Mouse (Mus musculus) liver, embryonic 16.5 days (tissue): ENCODE measurements around the gene Gm43302. TPM values are rescaled to one million over a fixed set of nuclear protein-coding genes. Genes with fewer than 3 reads are reported as not detected.
"Not testable (repeated sequence)": the region's sequence is repeated elsewhere in the genome, so short reads cannot be mapped to it uniquely, and the experiment has no call there.

Experiments used
- ATAC-seq: fragments of 200-750 bp; cut with Nextera tagmentation; 2 replicates; pipeline ENCODE4 v1.8.0; 2017; ENCODE audit warnings: low read depth, mild to moderate bottlenecking, moderate number of reproducible peaks, moderate library complexity
- H3K27ac ChIP-seq: fragments of 300-500 bp; sonication (generic); 2 replicates; pipeline ENCODE4 v1.5.1; 2014; ENCODE audit warnings: mild to moderate bottlenecking, low read length
- H3K27me3 ChIP-seq: fragments of 300-500 bp; sonication (generic); 2 replicates; pipeline ENCODE4 v1.6.1; 2014; ENCODE audit warnings: low read depth, low read length, mixed read lengths; ENCODE audit not compliant: control insufficient read depth, insufficient read depth
- H3K36me3 ChIP-seq: fragments of 300-500 bp; sonication (generic); 2 replicates; pipeline ENCODE4 v1.6.1; 2014; ENCODE audit warnings: mild to moderate bottlenecking; ENCODE audit not compliant: control insufficient read depth, insufficient read depth
- H3K4me1 ChIP-seq: fragments of 300-500 bp; sonication (generic); 2 replicates; pipeline ENCODE4 v1.6.1; 2014; ENCODE audit warnings: low read depth, low read length, mixed read lengths; ENCODE audit not compliant: control insufficient read depth
- H3K4me2 ChIP-seq: fragments of 300-500 bp; sonication (generic); 2 replicates; pipeline ENCODE4 v1.6.1; 2014; ENCODE audit warnings: low read depth, low read length, mixed read lengths
- H3K4me3 ChIP-seq: fragments of 300-500 bp; sonication (generic); 2 replicates; pipeline ENCODE4 v1.5.1; 2014; ENCODE audit warnings: low read depth, mild to moderate bottlenecking, low read length
- H3K9ac ChIP-seq: fragments of 300-500 bp; sonication (generic); 2 replicates; pipeline ENCODE4 v1.6.1; 2014; ENCODE audit warnings: low read depth, low read length
- H3K9me3 ChIP-seq: fragments of 300-500 bp; sonication (generic); replicated peaks from 2 replicates; pipeline ENCODE4 v1.6.1; 2016; ENCODE audit warnings: low read length; ENCODE audit not compliant: control insufficient read depth
- WGBS: fragments of 180-500 bp; shearing (Covaris S2); extraction: QIAGEN DNeasy Blood & Tissue Kit; methylation state at CpG from one replicate; pipeline ENCODE4 v1.1.7; 2014; ENCODE audit not compliant: insufficient replicate concordance; 5-methylcytosine and 5-hydroxymethylcytosine counted together
- polyA plus RNA-seq: library from polyadenylated mRNA; unstranded; fragments of >200 nt; fragmentation: Nextera tagmentation; extraction: Ambion mirVana; gene quantifications from 2 replicates; pipeline ENCODE4 v1.2.1, GENCODE M21; 2015

Gm43302 gene
- polyA plus RNA-seq, 1 experiment from 2014 or later = 0.14 TPM

DNA sequence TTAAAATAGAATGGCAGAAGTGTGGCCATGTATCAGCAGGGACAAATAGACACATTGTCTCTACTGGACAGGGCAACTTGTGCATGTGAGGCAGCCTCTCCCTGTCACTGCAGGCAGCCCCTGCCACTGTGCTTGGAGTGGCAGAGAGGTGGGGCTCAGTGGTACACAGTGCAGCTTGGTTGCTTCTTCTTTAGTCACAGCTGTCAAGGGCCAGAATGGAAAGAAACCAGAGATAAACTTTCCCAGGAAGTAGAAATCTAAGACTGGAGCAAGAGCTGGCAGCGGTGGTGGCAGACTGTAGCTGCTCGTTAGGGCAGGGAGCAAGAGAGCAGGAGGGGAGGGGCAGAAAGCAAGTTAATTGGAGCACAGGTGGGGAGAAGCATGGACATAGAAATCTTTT lies 8.0 kb upstream of the Gm43302 start:
- H3K9ac ChIP-seq = no peak overlapping the region
- ATAC-seq = no peak
- H3K27ac ChIP-seq = no peak overlapping the region
- H3K9me3 ChIP-seq = no peaks in the 10 kb centered on the region
- WGBS = 38% methylated on average over 2 of the region's 2 CpGs
- H3K27me3 ChIP-seq = no peaks in the 10 kb centered on the region
- no peak overlapping the region for H3K4me3 ChIP-seq
- no peak overlapping the region for H3K4me2 ChIP-seq
- no peaks in the 10 kb centered on the region for H3K4me1 ChIP-seq
- H3K36me3 ChIP-seq = no peaks in the 10 kb centered on the region

DNA sequence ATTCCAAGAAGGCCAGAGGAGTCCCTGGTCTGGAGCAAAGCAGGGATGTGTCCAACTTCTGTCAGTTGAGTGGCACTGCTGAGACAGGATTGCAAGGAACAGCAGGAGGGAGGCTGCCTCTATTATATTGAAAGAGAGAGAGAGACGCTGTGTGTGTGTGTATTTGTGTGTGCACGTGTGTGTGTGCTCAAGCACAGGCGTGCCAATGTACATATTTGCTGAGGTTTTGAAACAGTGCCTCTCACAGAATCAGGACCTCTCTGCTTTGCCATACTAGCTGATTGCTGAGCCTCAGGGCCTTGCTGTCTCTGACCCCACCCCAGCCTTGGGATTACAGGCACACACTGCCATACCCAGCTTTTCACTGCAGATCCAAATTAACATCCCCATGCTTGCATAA lies 2.3 kb upstream of the Gm43302 start:
- H3K9ac ChIP-seq = no peak overlapping the region
- H3K27ac ChIP-seq = no peak overlapping the region
- H3K9me3 ChIP-seq = no peaks in the 10 kb centered on the region
- H3K36me3 ChIP-seq = no peaks in the 10 kb centered on the region
- H3K27me3 ChIP-seq = no peaks in the 10 kb centered on the region
- WGBS = 55% methylated on average over 3 of the region's 3 CpGs
- H3K4me1 ChIP-seq = no peaks in the 10 kb centered on the region
- no peak overlapping the region for H3K4me3 ChIP-seq
- peak; percentile 75 for ATAC-seq
- no peak overlapping the region for H3K4me2 ChIP-seq

DNA sequence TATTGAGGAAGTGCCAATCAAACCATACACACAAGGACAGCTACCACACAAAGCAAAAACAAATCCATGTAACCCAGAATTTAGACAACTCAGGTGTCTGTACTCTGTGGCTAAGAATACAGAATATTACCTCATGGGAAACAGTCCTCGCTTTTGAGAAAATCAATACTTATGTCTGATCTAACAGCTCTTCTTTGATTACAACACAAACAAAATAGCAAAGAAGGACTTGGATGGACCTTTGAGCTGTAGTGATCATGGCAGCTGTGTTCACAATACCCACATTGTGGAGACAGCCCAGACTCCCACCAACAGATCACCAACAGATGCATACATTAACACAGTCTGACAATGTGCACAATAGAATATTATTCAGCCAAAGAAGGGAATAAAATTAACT lies 1.0 kb downstream of the Gm43302 start:
- peak; percentile 32; the same call in 1 of the 2 replicates for ATAC-seq
- Histone ChIP-seq H3K27me3 (no peaks in the 10 kb centered on the region), H3K4me1 (no peaks in the 10 kb centered on the region), H3K27ac (no peak overlapping the region), H3K9me3 (no peaks in the 10 kb centered on the region), H3K9ac (no peak overlapping the region), H3K36me3 (no peaks in the 10 kb centered on the region), H3K4me3 (no peak overlapping the region), H3K4me2 (no peak overlapping the region)
- WGBS = 55% methylated on average over 1 of the region's 1 CpGs

DNA sequence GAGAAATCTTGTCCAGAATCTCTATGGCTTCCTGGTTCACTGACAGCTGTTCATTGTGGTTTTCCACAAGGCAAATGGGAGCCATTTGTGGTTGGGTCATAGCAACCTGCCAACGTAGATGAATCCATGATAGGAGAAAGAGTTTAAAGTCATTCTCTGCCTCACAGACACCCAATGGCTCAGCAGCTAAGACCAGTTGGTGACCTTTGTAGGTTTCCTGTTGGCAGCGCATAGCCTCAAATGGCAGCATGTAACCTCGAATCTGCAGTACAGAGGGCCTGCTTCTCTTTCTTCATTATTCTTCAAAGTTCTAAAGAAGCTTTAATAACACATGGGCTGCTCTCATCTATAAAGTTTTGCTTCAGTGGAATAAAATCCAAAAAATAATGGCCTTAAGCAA lies 2.6 kb downstream of the Gm43302 start:
- not testable (repeated sequence) for H3K9ac ChIP-seq

DNA sequence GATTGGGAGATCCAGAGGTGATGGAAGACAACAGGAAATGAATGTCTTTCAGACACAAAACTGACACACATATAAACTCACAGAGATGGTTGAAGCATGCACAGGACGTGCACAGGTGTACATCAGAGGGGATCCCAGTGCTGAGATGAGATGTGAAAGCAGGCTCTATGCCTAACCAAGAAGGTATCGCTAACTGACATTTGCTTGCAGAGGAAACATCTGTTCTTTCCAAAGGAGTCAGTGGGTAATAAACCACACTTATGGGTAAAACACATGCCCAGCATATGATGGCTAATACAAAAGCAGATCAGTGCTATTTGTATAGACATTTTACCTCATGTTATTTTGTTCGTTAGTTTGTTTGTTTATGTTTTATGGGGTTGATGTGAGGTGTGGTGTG lies 32.8 kb downstream of the Gm43302 start:
- H3K27ac ChIP-seq, H3K4me3 ChIP-seq, H3K4me2 ChIP-seq, ATAC-seq, H3K4me1 ChIP-seq, H3K9me3 ChIP-seq, H3K27me3 ChIP-seq, H3K9ac ChIP-seq, H3K36me3 ChIP-seq: not testable (repeated sequence)
- no CpG with 5 or more reads among the region's 3 CpGs for WGBS

More for the DNA sequence above, 2.6 kb downstream of the Gm43302 start:
- H3K4me2 ChIP-seq, H3K4me3 ChIP-seq, H3K27ac ChIP-seq, H3K36me3 ChIP-seq, ATAC-seq, H3K9me3 ChIP-seq, H3K4me1 ChIP-seq, H3K27me3 ChIP-seq: not testable (repeated sequence)
- 24% methylated on average over 3 of the region's 3 CpGs for WGBS

DNA sequence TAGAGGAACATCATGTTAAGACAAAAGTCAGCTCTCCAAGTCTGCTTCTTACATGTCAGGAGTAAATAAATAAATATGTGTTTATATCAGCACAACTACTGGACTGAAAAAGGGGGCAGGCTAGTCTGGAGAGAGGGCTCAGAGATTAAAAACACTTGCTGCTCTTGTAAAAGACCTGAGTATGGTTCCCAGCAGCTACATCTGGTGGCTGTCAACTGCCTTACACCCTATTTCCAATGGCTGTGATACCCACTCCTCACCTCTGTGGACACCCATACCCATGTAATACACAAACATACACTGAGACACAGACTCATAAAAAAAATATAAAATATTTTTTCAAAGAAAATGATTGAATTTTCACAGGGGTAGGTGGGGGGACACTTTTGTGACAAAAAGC lies 41.0 kb downstream of the Gm43302 start:
- Histone ChIP-seq H3K4me2 (no peak overlapping the region), H3K4me1 (no peaks in the 10 kb centered on the region), H3K27ac (no peak overlapping the region), H3K9me3 (no peaks in the 10 kb centered on the region), H3K36me3 (no peaks in the 10 kb centered on the region), H3K27me3 (no peaks in the 10 kb centered on the region), H3K9ac (no peak overlapping the region), H3K4me3 (no peak overlapping the region)
- ATAC-seq = no peak

DNA sequence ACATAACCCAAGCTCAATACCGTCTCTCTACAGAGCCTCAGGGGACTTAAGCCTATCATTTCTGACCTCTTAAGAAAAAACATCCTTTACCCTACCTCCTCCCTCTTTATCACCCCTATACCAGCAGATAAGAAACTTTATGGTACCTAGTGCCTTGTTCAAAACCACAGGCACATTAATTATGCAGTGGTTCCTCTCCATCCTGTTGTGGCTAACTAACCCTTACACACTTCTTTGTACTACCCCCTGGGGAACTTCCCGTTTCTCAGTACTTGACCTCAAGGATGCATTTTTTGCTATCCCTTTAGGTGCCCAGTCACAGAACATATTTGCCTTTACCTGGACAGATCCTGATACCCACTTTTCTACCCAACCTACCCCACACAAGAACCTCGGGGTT lies 48.8 kb downstream of the Gm43302 start:
- H3K4me3 ChIP-seq, H3K36me3 ChIP-seq, H3K4me2 ChIP-seq, H3K27me3 ChIP-seq, H3K9me3 ChIP-seq, ATAC-seq, H3K4me1 ChIP-seq, H3K27ac ChIP-seq, H3K9ac ChIP-seq: not testable (repeated sequence)
- 34% methylated on average over 3 of the region's 3 CpGs for WGBS

DNA sequence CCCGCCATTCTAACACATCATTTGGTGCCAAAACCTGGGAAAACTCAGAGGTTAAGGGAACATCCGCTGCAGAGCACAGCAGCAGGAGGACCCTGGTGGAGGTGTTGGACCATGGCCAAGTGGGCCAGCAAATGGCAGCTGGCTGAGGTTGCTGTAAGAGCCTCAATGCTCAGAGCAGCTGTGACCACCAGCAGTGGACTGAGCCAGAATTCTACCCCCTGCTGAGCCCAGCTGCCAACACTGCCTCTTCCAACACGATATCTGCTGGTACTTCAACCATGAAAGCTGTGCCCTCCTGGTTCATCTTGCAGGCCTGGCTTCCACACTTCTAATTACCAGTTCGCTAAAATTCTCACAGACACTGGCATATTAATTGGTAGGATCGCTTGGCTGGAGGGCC lies 52.5 kb downstream of the Gm43302 start:
- H3K4me3 ChIP-seq, H3K36me3 ChIP-seq, H3K9ac ChIP-seq, H3K27me3 ChIP-seq, H3K4me2 ChIP-seq, H3K27ac ChIP-seq, H3K9me3 ChIP-seq, ATAC-seq, H3K4me1 ChIP-seq: not testable (repeated sequence)
- 62% methylated on average over 5 of the region's 5 CpGs for WGBS

DNA sequence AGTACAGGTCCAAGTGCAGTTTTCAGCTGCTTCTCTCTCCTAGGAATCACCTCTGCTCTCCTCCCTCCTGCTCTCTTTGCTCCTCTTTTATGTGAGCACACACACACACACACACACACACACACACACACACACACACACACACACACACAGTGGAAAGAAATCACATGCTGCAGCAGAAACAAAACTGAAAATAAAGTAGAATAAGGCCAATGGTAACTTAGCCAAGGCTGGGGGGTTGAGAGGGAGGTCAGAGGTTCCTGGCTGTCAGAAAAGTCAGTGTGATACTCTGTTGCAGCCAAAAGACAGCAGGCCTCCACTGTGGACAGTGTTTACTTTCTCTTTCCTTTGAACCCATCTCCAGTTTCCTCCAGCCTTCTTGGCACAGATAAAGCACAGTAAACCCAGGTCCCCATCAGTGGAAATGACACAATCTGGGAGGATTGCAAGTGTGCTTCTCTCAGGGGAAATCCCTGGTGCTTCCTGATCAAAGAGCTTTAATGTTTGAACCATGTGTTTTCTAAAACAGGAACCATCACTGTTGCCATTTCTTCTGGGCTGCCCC lies 53.9 kb downstream of the Gm43302 start, which contains the start of gene Gbp10:
Gbp10 (minus strand) TSS at position 51 of the 565 bp plus-strand sequence.
- H3K4me2 ChIP-seq, H3K4me1 ChIP-seq, H3K9ac ChIP-seq, H3K27me3 ChIP-seq, H3K36me3 ChIP-seq, H3K4me3 ChIP-seq, H3K27ac ChIP-seq, H3K9me3 ChIP-seq: not testable (repeated sequence)
- peak; percentile 70 for ATAC-seq

DNA sequence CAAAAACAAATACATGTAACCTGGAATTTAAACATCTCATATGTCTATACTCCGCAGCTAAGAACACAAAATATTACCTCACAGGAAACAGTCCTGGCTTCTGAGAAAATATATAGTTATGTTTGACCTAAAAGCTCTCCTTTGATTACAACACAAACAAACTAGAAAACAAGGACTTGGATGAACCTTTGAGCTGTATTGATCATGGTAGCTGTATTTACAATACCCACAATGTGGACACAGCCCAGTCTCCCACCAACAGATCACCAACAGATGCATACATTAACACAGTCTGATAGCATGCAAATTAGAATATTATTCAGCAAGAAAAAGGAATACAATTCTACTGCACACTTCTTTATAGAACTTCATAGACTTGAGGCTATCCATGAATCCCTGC lies 55.1 kb downstream of the Gm43302 start:
- WGBS = 63% methylated on average over 1 of the region's 1 CpGs
- not testable (repeated sequence) for H3K36me3 ChIP-seq, ATAC-seq, H3K9me3 ChIP-seq, H3K9ac ChIP-seq, H3K4me1 ChIP-seq, H3K4me3 ChIP-seq, H3K27ac ChIP-seq, H3K27me3 ChIP-seq, H3K4me2 ChIP-seq
